Mouse (Mus musculus): ENCODE data around the gene Fam102a.

- no peak for TF ChIP-seq CTCF (IDR thresholded peaks at IDR 0.05)
- no peak for TF ChIP-seq POLR2A (IDR thresholded peaks at IDR 0.05; ENCODE audit: insufficient read depth, low read depth, low read length)
- TF ChIP-seq EP300 (IDR thresholded peaks at IDR 0.05; ENCODE audit: insufficient read depth, low read depth, low read length), result no peak
Measured at GRCm38 (mm10) chr2:32517233-32517867, 17.8 kb upstream of the Fam102a start.
